Mouse (Mus musculus) testis, adult 2 months (tissue): ENCODE measurements around the gene Arl2.

Experiments
- CTCF ChIP-seq: fragments of 200-500 bp; IDR thresholded peaks from 2 replicates; pipeline ENCODE4 v1.5.1; 2012; ENCODE audit warnings: low read depth, mild to moderate bottlenecking, inconsistent platforms, low read length, moderate library complexity; ENCODE audit not compliant: control insufficient read depth, insufficient read depth, insufficient replicate concordance
- POLR2A ChIP-seq: fragments of 200-500 bp; IDR thresholded peaks from 2 replicates; pipeline ENCODE4 v1.6.1; 2012; ENCODE audit warnings: low read depth, mild to moderate bottlenecking, inconsistent platforms, low read length, moderate library complexity; ENCODE audit not compliant: control insufficient read depth

GRCm38 (mm10) chr19:6178775-6179174, 37.4 kb upstream of the Arl2 start:
- TF ChIP-seq CTCF (no peak), POLR2A (no peak)
